Mouse (Mus musculus): ENCODE data around the gene Cwc15. TPM values are rescaled to one million over a fixed set of nuclear protein-coding genes. Genes with fewer than 3 reads are reported as not detected.
A peak's percentile ranks its signal among the peaks of the same experiment; 100 is the strongest.
"Not testable (repeated sequence)": the region's sequence is repeated elsewhere in the genome, so short reads cannot be mapped to it uniquely, and the experiment has no call there.

The Cwc15 gene
- 145 TPM in 2 replicates for polyA plus RNA-seq (2015; fragmentation: Nextera tagmentation; extraction: Ambion mirVana)

GRCm38 (mm10) chr9:14500023-14500915, at the start of gene Cwc15, which contains the start of gene Kdm4d:
Gene Cwc15 (plus strand): TSS chr9:14500617.
Gene Kdm4d (minus strand): TSS chr9:14500482.
- H3K36me3 ChIP-seq (ENCODE audit: control insufficient read depth, insufficient read depth, low read length) = peaks cover 23% of the 10 kb centered on the region
- peak within 1 kb of the TSS; percentile 78 for H3K27ac ChIP-seq (ENCODE audit: low read length)
- ATAC-seq = peak; percentile 99
- H3K4me2 ChIP-seq (ENCODE audit: low read length) = peak within 1 kb of the TSS; percentile 92
- under 1% methylated on average over 59 of the region's 59 CpGs for WGBS
- peaks cover 7% of the 10 kb centered on the region for H3K4me1 ChIP-seq (ENCODE audit: control insufficient read depth, insufficient read depth, low read length)
- no peaks in the 10 kb centered on the region for H3K27me3 ChIP-seq (ENCODE audit: control insufficient read depth, insufficient read depth, low read depth, low read length)
- peak within 1 kb of the TSS; percentile 86 for H3K9ac ChIP-seq (ENCODE audit: low read depth, low read length)
- no peaks in the 10 kb centered on the region for H3K9me3 ChIP-seq (replicated peaks; ENCODE audit: control insufficient read depth, low read length, poor library complexity, severe bottlenecking)
- H3K4me3 ChIP-seq (ENCODE audit: low read depth, low read length) = peak within 1 kb of the TSS; percentile 90

- H3K27me3 ChIP-seq (ENCODE audit: control insufficient read depth, insufficient read depth, low read depth, low read length); H3K4me2 ChIP-seq (ENCODE audit: low read length); ATAC-seq; H3K27ac ChIP-seq (ENCODE audit: low read length); H3K4me1 ChIP-seq (ENCODE audit: control insufficient read depth, insufficient read depth, low read length); H3K9me3 ChIP-seq (replicated peaks; ENCODE audit: control insufficient read depth, low read length, poor library complexity, severe bottlenecking); H3K4me3 ChIP-seq (ENCODE audit: low read depth, low read length); H3K36me3 ChIP-seq (ENCODE audit: control insufficient read depth, insufficient read depth, low read length); H3K9ac ChIP-seq (ENCODE audit: low read depth, low read length): not testable (repeated sequence)
- 63% methylated on average over 8 of the region's 8 CpGs for WGBS
Measured at GRCm38 (mm10) chr9:14451120-14451519, 49.3 kb upstream of the Cwc15 start.

DNA sequence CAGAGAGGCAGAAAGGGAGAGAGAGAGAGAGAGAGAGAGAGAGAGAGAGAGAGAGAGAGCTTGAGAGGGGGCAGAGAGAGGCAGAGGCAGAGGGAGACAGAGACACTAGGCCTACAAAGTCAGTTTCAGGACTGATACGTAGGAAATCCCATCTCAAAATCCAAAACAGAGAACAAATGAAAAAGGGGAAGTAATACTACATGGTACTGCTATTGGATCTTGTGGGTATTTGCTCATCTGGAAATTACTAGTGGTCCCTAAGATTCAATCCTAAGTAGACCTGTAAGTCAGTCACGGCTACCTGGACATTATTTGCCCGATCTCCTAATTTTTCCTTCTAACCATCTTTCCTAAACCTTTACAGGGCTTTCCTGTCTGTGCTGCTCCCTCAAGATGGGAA, 44.1 kb upstream of the Cwc15 start:
- no peak for ATAC-seq
- 87% methylated on average over 3 of the region's 3 CpGs for WGBS

DNA sequence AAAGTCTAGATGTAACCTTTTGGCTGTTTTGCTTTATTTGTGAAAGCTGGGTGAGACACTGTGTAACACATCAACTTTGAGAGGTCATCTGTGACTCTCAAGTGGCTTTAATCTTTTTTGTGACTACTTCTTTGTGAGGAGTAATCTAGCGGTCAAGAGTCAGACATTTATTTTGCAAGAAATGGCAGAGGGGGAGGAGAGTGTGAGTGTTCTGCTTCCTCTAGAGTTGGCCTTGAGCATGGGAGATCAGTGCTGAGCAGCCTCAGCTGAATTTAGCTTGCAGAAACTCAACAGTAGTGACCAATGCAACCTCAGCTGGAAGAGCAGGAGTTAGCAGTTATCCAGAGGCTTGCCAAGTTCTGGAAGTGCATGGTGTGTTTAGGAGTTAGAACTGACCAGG, 37.9 kb upstream of the Cwc15 start:
- H3K27me3 ChIP-seq (ENCODE audit: control insufficient read depth, insufficient read depth, low read depth, low read length); ATAC-seq; H3K4me1 ChIP-seq (ENCODE audit: control insufficient read depth, insufficient read depth, low read length); H3K9me3 ChIP-seq (replicated peaks; ENCODE audit: control insufficient read depth, low read length, poor library complexity, severe bottlenecking); H3K4me2 ChIP-seq (ENCODE audit: low read length); H3K9ac ChIP-seq (ENCODE audit: low read depth, low read length); H3K4me3 ChIP-seq (ENCODE audit: low read depth, low read length); H3K27ac ChIP-seq (ENCODE audit: low read length); H3K36me3 ChIP-seq (ENCODE audit: control insufficient read depth, insufficient read depth, low read length): not testable (repeated sequence)
- WGBS = 78% methylated on average over 1 of the region's 1 CpGs

More for the DNA sequence above, 44.1 kb upstream of the Cwc15 start:
- no peaks in the 10 kb centered on the region for H3K4me1 ChIP-seq (ENCODE audit: control insufficient read depth, insufficient read depth, low read length)
- H3K36me3 ChIP-seq (ENCODE audit: control insufficient read depth, insufficient read depth, low read length) = no peaks in the 10 kb centered on the region
- no peaks in the 10 kb centered on the region for H3K9me3 ChIP-seq (replicated peaks; ENCODE audit: control insufficient read depth, low read length, poor library complexity, severe bottlenecking)
- H3K27ac ChIP-seq (ENCODE audit: low read length) = no peak overlapping the region
- no peak overlapping the region for H3K4me3 ChIP-seq (ENCODE audit: low read depth, low read length)
- no peak overlapping the region for H3K9ac ChIP-seq (ENCODE audit: low read depth, low read length)
- no peaks in the 10 kb centered on the region for H3K27me3 ChIP-seq (ENCODE audit: control insufficient read depth, insufficient read depth, low read depth, low read length)
- no peak overlapping the region for H3K4me2 ChIP-seq (ENCODE audit: low read length)

DNA sequence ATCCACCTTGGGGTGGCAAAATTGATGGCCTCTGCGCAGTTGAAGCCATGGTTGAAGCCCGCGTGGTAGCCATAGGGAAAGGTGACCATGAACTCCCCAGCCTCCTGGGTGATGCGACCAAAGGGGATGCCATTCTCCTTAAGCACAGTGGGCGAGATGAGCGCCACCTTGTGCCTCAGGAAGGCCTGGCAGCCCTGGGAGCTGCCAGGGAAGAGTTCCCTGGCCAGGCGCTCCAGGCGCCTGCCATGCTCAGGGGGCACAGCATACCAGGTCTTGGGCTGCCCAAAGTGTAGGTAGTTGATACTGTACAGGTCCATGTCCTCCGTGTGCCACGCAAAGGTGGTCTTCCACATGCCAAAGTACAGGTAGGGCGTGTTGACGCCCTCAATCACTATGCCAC, 36.7 kb upstream of the Cwc15 start:
- H3K9me3 ChIP-seq (replicated peaks; ENCODE audit: control insufficient read depth, low read length, poor library complexity, severe bottlenecking); ATAC-seq; H3K4me3 ChIP-seq (ENCODE audit: low read depth, low read length); H3K4me1 ChIP-seq (ENCODE audit: control insufficient read depth, insufficient read depth, low read length); H3K36me3 ChIP-seq (ENCODE audit: control insufficient read depth, insufficient read depth, low read length); H3K27ac ChIP-seq (ENCODE audit: low read length); H3K4me2 ChIP-seq (ENCODE audit: low read length); H3K9ac ChIP-seq (ENCODE audit: low read depth, low read length); H3K27me3 ChIP-seq (ENCODE audit: control insufficient read depth, insufficient read depth, low read depth, low read length): not testable (repeated sequence)
- WGBS = 78% methylated on average over 12 of the region's 12 CpGs

DNA sequence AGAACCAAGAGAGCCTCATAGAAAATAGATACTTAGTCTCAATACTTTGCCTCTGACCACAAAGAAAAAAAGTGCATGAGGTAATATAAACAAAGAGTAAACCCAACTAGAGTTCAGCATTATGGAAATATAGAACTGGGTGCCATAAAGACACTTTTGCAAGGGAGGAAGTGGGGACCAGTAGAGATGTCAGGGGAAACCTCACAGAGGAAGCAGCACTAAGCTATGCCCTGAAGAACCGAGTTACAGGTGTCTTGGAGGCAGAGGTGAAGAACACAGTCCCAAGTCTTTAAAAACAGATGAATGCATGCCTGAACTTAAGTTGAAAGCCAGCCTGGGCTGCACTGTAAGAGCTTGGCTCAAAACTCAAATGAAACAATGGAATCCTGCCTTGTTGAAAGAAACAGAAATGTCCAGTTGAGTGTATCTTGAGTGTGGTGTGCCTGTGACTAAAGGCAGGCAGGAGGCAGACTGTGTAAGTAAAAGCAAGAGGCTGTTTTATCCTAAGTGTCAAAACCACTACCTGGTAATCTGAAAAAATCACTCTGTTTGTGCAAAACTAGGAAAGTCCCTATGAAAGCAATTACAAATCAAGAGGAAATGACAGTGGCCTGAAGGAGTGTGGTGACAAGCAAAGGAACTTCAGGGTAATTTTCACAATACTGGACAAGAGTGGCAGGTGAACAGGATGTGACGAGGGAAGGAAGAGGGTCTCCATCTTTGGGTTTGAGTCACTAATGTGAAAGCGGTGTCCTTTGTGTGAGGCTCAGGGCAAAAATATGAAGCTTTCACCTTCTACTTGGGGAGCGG, 1.3 kb upstream of the Cwc15 start:
- Histone ChIP-seq H3K4me1 (ENCODE audit: control insufficient read depth, insufficient read depth, low read length) (peaks cover 7% of the 10 kb centered on the region), H3K4me3 (ENCODE audit: low read depth, low read length) (peak overlapping the region; percentile 90), H3K27me3 (ENCODE audit: control insufficient read depth, insufficient read depth, low read depth, low read length) (no peaks in the 10 kb centered on the region), H3K36me3 (ENCODE audit: control insufficient read depth, insufficient read depth, low read length) (peaks cover 13% of the 10 kb centered on the region), H3K9ac (ENCODE audit: low read depth, low read length) (no peak overlapping the region), H3K27ac (ENCODE audit: low read length) (no peak overlapping the region), H3K4me2 (ENCODE audit: low read length) (peak overlapping the region; percentile 66), H3K9me3 (replicated peaks; ENCODE audit: control insufficient read depth, low read length, poor library complexity, severe bottlenecking) (no peaks in the 10 kb centered on the region)
- no peak for ATAC-seq
- 87% methylated on average over 4 of the region's 4 CpGs for WGBS

DNA sequence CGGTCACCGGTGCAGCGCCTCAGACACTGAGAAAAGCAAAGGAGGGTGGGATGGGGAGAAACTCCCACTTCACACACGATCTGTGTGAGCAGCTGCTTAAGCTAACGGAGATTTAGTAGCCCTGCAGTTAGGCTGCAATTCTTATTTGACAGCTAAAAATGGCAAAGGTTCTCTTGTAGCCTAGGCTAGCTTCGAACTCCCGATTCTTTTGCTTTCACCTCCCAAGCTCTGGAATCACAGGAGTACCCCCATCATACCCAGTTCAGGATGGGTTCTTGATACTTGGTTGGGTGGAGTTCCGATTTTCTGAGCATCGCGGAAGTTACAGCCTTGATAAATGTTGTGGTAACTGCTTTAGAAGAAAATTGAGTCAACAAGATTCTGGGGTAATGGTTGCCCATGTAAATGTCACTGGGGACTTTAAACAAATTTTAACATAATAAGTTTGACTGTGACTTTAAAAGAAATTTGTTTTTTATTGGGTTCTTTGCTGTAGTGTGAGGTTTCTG, 553 bp downstream of the Cwc15 start:
- H3K4me2 ChIP-seq (ENCODE audit: low read length) = peak overlapping the region; percentile 92
- H3K27me3 ChIP-seq (ENCODE audit: control insufficient read depth, insufficient read depth, low read depth, low read length) = no peaks in the 10 kb centered on the region
- peaks cover 27% of the 10 kb centered on the region for H3K36me3 ChIP-seq (ENCODE audit: control insufficient read depth, insufficient read depth, low read length)
- H3K4me3 ChIP-seq (ENCODE audit: low read depth, low read length) = peak overlapping the region; percentile 90
- ATAC-seq = no peak
- peak overlapping the region; percentile 78 for H3K27ac ChIP-seq (ENCODE audit: low read length)
- 5% methylated on average over 10 of the region's 10 CpGs for WGBS
- H3K9ac ChIP-seq (ENCODE audit: low read depth, low read length) = peak overlapping the region; percentile 86
- H3K9me3 ChIP-seq (replicated peaks; ENCODE audit: control insufficient read depth, low read length, poor library complexity, severe bottlenecking) = no peaks in the 10 kb centered on the region
- peaks cover 7% of the 10 kb centered on the region for H3K4me1 ChIP-seq (ENCODE audit: control insufficient read depth, insufficient read depth, low read length)

DNA sequence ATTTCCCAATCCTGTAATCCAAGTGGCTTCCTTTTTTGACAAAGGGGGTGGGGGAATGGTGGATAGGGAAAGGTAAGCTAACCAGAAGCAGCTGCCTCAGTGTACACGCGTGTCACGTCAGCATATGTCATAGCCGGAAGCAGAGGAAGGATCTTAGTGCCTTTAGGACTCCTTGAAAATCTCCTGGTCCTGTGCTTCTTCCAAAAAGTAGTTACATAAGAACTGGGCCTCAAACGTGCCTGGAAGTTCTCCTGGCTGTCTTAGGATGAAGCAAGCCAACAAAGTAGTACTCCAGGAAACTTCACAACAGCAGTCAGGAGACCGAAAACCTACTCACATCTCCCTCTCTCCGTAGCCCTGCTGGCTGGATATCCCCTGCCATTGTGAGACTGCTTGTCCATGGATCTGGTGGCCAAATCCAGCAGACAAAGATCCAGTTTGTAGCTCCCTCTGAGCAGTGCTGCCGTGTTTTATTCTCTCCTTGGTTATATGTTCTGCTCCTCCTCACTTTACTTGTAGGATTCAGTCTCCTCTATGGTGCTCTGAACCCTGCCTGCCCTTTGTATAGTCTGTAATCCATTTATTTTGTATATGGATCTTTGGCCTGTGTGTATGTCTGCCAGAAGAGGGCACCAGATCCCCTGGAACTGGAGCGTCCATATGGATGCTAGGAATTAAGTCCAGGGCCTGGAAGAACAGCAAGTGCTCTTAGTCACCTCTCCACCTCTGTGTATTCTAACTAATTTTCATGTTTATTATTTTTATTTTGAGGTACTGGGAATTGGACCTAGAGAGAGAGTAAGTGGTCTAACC, 12.4 kb downstream of the Cwc15 start:
- no peak overlapping the region for H3K27ac ChIP-seq (ENCODE audit: low read length)
- no peak overlapping the region for H3K4me3 ChIP-seq (ENCODE audit: low read depth, low read length)
- no peaks in the 10 kb centered on the region for H3K4me1 ChIP-seq (ENCODE audit: control insufficient read depth, insufficient read depth, low read length)
- no peaks in the 10 kb centered on the region for H3K27me3 ChIP-seq (ENCODE audit: control insufficient read depth, insufficient read depth, low read depth, low read length)
- 73% methylated on average over 9 of the region's 9 CpGs for WGBS
- H3K9me3 ChIP-seq (replicated peaks; ENCODE audit: control insufficient read depth, low read length, poor library complexity, severe bottlenecking) = no peaks in the 10 kb centered on the region
- no peak overlapping the region for H3K9ac ChIP-seq (ENCODE audit: low read depth, low read length)
- H3K4me2 ChIP-seq (ENCODE audit: low read length) = no peak overlapping the region
- peaks cover 22% of the 10 kb centered on the region for H3K36me3 ChIP-seq (ENCODE audit: control insufficient read depth, insufficient read depth, low read length)
- peak; percentile 75 for ATAC-seq

All from midbrain, embryonic 16.5 days (tissue).